Mouse (Mus musculus) liver, embryonic 14.5 days (tissue): ENCODE results near the gene Arrdc2. TPM values are rescaled to one million over a fixed set of nuclear protein-coding genes. Genes with fewer than 3 reads are reported as not detected.

ENCODE experiments used
- ATAC-seq: fragments of 200-750 bp; cut with Nextera tagmentation; 2 replicates; pipeline ENCODE4 v1.8.0; 2017; ENCODE audit warnings: moderate number of reproducible peaks, mild to moderate bottlenecking, moderate library complexity; ENCODE audit not compliant: insufficient read depth
- DNase-seq, 3 experiments: peaks; one replicate each; pipeline ENCODE4 v3.0.0-alpha.2; 2012 to 2013; ENCODE audit warnings: low read depth in 3 of 3, low spot score in 3 of 3
- H3K27ac ChIP-seq: fragments of 300-500 bp; sonication (generic); 2 replicates; pipeline ENCODE4 v1.5.1; 2014; ENCODE audit warnings: moderate library complexity, mild to moderate bottlenecking, control low read depth, inconsistent platforms
- H3K27me3 ChIP-seq: fragments of 300-500 bp; sonication (generic); 2 replicates; pipeline ENCODE4 v1.6.1; 2014; ENCODE audit warnings: mild to moderate bottlenecking, low read length, moderate library complexity; ENCODE audit not compliant: control insufficient read depth, insufficient read depth
- H3K36me3 ChIP-seq: fragments of 300-500 bp; sonication (generic); replicated peaks from 2 replicates; pipeline ENCODE4 v1.6.1; 2014; ENCODE audit warnings: low read depth; ENCODE audit not compliant: control insufficient read depth, insufficient read depth
- H3K4me1 ChIP-seq, 2 experiments: fragments of 200-500 bp in 1 of 2; fragments of 300-500 bp in 1 of 2; sonication (generic) in 1 of 2; replicated peaks; 2 replicates each; pipeline ENCODE4 v1.6.1; 2012 to 2014; ENCODE audit warnings: antibody characterized with exemption in 1 of 2, inconsistent platforms in 1 of 2, low read length in 1 of 2; ENCODE audit not compliant: control insufficient read depth in 2 of 2, insufficient read depth in 2 of 2
- H3K4me2 ChIP-seq: fragments of 300-500 bp; sonication (generic); 2 replicates; pipeline ENCODE4 v1.6.1; 2014; ENCODE audit warnings: low read depth, mild to moderate bottlenecking, control low read depth, moderate library complexity
- H3K4me3 ChIP-seq, 2 experiments: fragments of 200-500 bp in 1 of 2; fragments of 300-500 bp in 1 of 2; sonication (generic) in 1 of 2; 2 replicates each; pipeline ENCODE4 v1.5.1; 2012 to 2014; ENCODE audit warnings: low read depth in 2 of 2, low read length in 2 of 2, mild to moderate bottlenecking in 2 of 2, control low read depth in 1 of 2, inconsistent platforms in 1 of 2, moderate library complexity in 1 of 2; ENCODE audit not compliant: insufficient read depth in 1 of 2
- H3K9ac ChIP-seq: fragments of 300-500 bp; sonication (generic); replicated peaks from 2 replicates; pipeline ENCODE4 v1.6.1; 2014; ENCODE audit warnings: mild to moderate bottlenecking, control low read depth, moderate library complexity
- H3K9me3 ChIP-seq: fragments of 300-500 bp; sonication (generic); 2 replicates; pipeline ENCODE4 v1.6.1; 2016; ENCODE audit warnings: low read length, mixed read lengths; ENCODE audit not compliant: control insufficient read depth
- CTCF ChIP-seq: IDR thresholded peaks from 2 replicates; pipeline ENCODE4 v1.5.1; 2016; ENCODE audit warnings: antibody characterized with exemption, low read depth, control low read depth
- EP300 ChIP-seq: IDR thresholded peaks from 2 replicates; pipeline ENCODE4 v1.6.1; 2016; ENCODE audit warnings: antibody characterized with exemption, low read depth
- WGBS: fragments of 180-500 bp; shearing (Covaris S2); extraction: QIAGEN DNeasy Blood & Tissue Kit; methylation state at CpG from one replicate; pipeline ENCODE4 v1.1.7; 2014; ENCODE audit not compliant: insufficient replicate concordance; 5-methylcytosine and 5-hydroxymethylcytosine counted together
- microRNA-seq: library from miRNA; unstranded; fragments of <30 nt; microRNA quantifications from one replicate; pipeline ENCODE4, GENCODE M21; 2016
- polyA plus RNA-seq, 2 experiments: library from polyadenylated mRNA; depleted of rRNA in 1 of 2; stranded (reverse) in 1 of 2; unstranded in 1 of 2; fragments of >200 nt; fragmentation: Nextera tagmentation in 1 of 2; extraction: Ambion mirVana in 1 of 2; gene quantifications; 2 replicates each; pipeline versions ENCODE4 v1.2.1 to v1.2.3; 2012 to 2014

The Arrdc2 gene
- polyA plus RNA-seq, 2 experiments, result 9.5 to 33.9 TPM

DNA sequence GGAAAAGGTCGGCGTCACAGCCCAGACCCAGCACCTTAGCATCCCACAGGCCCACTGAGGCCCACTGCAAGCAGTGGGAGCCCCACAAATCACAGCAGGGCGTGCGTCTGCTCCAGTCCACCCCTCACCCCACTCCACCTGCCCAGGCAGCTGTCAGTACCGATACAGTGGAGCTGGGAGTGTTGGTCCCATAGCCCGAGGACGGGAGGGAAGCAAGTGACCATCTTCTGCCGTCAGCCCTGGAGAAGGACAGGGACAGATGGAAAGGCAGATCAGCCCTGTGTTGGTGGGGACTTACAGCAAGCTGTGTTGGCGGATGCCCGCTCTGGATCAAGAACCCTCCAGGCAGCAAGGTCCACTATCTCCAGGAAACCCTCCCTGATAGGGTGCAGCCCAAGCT is 50.5 kb downstream of the Arrdc2 start:
- Histone ChIP-seq H3K9me3 (no peaks in the 10 kb centered on the region), H3K27me3 (no peaks in the 10 kb centered on the region), H3K4me3 (no peak overlapping the region), H3K9ac (no peak overlapping the region), H3K4me1 (peaks cover 17 to 33% of the 10 kb centered on the region in 2 experiments), H3K36me3 (peaks cover 8% of the 10 kb centered on the region), H3K4me2 (no peak overlapping the region), H3K27ac (no peak overlapping the region)
- WGBS, result 80% methylated on average over 10 of the region's 10 CpGs
- ATAC-seq (no peak), DNase-seq (no peak)
- TF ChIP-seq CTCF (no peak), EP300 (no peak)

DNA sequence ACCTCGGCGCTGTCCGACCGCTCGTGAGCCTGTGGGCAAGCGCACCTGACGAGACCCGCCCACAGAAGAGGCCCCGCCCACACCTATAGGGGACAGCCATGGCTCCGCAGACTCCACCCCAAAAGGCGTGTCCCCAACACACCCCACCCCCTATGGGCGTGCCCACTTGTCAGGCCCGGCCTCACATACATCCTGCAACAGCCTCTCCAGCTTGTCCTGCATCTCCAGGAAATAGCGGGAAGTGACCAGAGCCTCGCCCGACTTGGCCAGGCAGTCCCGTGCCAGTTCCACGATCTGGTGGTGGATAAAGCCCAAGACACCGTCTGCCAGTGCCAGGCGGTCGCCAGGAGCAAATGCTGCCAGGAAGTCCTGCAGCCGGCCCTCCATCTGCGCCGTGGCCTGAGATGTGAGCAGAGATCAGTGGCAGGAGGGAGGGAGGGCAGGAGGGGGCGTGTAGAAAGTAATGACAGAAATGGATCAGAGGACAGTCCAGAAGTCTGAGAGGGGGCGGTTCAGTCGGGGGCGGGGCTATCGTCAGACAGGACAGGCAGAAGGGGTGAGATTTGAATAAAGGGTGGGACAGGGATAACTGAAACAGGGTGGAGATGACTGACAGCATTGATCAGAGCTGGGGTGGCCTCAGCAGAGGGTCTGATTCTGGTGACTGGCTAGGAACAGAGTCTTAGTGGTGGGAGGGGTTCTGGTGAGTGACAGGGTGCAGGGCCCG is 51.4 kb downstream of the Arrdc2 start:
- Histone ChIP-seq H3K36me3 (peaks cover 10% of the 10 kb centered on the region), H3K4me3 (no peak overlapping the region), H3K9me3 (no peaks in the 10 kb centered on the region), H3K27me3 (no peaks in the 10 kb centered on the region), H3K4me1 (peaks cover 17 to 30% of the 10 kb centered on the region in 2 experiments), H3K4me2 (no peak overlapping the region), H3K9ac (no peak overlapping the region), H3K27ac (no peak overlapping the region)
- WGBS, result 69% methylated on average over 30 of the region's 30 CpGs
- no peak for ATAC-seq
- no peak for TF ChIP-seq CTCF
- no peak for TF ChIP-seq EP300
- DNase-seq, result no peak

- 73% methylated on average over 3 of the region's 3 CpGs for WGBS
- ATAC-seq (no peak), DNase-seq (no peak)
- no peak overlapping the region for H3K4me3 ChIP-seq
- H3K9ac ChIP-seq, result no peak overlapping the region
- peaks cover 15 to 23% of the 10 kb centered on the region in 2 experiments for H3K4me1 ChIP-seq
- no peaks in the 10 kb centered on the region for H3K9me3 ChIP-seq
- no peaks in the 10 kb centered on the region for H3K27me3 ChIP-seq
- TF ChIP-seq CTCF (no peak), EP300 (no peak)
- H3K4me2 ChIP-seq, result no peak overlapping the region
- peaks cover 11% of the 10 kb centered on the region for H3K36me3 ChIP-seq
- no peak overlapping the region for H3K27ac ChIP-seq
These were observed 52.5 kb downstream of the Arrdc2 start for GRCm38 (mm10) chr8:70787051-70787445.

DNA sequence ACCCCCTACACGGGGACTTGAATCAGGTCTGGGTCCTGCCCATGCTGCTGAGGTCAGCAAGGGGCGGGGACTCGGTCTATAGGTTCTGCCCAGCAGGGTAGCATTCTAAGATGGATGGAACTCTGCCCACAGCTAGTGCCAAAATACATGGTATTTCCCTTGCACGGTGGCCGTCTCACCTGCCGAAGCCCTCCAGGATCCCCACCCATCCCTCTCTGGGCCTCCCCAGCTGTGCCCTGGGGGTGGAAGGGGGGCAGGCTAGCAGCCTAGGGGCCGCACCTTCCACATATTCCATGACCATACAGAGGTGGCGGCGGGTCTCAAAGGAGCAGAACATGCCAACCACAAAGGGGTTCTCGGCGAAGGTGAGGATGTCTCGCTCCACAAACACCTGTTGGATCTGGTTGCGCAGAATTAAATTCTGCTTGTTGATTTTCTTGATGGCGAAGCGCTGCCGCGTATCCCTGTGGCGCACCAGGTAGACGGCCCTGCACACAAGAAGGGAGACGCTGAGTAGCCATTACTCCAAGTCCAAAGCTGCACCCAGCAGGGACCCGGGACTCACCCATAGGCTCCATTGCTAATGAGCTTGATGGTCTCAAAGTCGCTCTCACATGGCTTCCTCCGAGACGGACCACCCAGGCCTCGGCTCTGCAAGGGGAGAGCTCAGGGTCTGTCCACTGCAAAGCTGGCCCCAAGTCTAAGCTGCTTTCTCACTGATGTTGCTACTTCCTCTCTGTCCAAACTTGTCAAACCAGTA is 53.0 kb downstream of the Arrdc2 start:
- no peaks in the 10 kb centered on the region for H3K9me3 ChIP-seq
- no peak overlapping the region for H3K9ac ChIP-seq
- peaks cover 11% of the 10 kb centered on the region for H3K36me3 ChIP-seq
- H3K4me1 ChIP-seq, result peaks cover 10 to 18% of the 10 kb centered on the region in 2 experiments
- WGBS, result 86% methylated on average over 25 of the region's 25 CpGs
- no peaks in the 10 kb centered on the region for H3K27me3 ChIP-seq
- DNase-seq (no peak), ATAC-seq (no peak)
- H3K4me3 ChIP-seq, result no peak overlapping the region
- TF ChIP-seq EP300 (no peak), CTCF (no peak)
- no peak overlapping the region for H3K4me2 ChIP-seq
- no peak overlapping the region for H3K27ac ChIP-seq

Small RNAs within 50 kb of the gene (microRNA-seq; reads per million reads assigned to microRNA genes)
- gene Mir7240, result not detected

Other genes with a start within 250 kb of the Arrdc2 start
- 61.3 and 62.4 TPM in 2 replicates for gene Isyna1, start 245.3 kb downstream of the Arrdc2 start, polyA plus RNA-seq (2012; rRNA removed)
- gene Isyna1, start 245.3 kb downstream of the Arrdc2 start, polyA plus RNA-seq (2014; fragmentation: Nextera tagmentation; extraction: Ambion mirVana), result 30.2 and 34.2 TPM in 2 replicates
- gene Ssbp4, start 230.8 kb downstream of the Arrdc2 start, polyA plus RNA-seq (2012; rRNA removed), result 36.3 and 50.8 TPM in 2 replicates
- gene Ssbp4, start 230.8 kb downstream of the Arrdc2 start, polyA plus RNA-seq (2014; fragmentation: Nextera tagmentation; extraction: Ambion mirVana), result 49.5 and 61.7 TPM in 2 replicates
- gene Lrrc25, start 223.6 kb downstream of the Arrdc2 start, polyA plus RNA-seq (2012; rRNA removed), result 4.3 and 5.3 TPM in 2 replicates
- 4.7 TPM in 2 replicates for gene Lrrc25, start 223.6 kb downstream of the Arrdc2 start, polyA plus RNA-seq (2014; fragmentation: Nextera tagmentation; extraction: Ambion mirVana)
- gene Gdf15, start 207.3 kb downstream of the Arrdc2 start, polyA plus RNA-seq (2012; rRNA removed), result 6.3 and 9.0 TPM in 2 replicates
- gene Gdf15, start 207.3 kb downstream of the Arrdc2 start, polyA plus RNA-seq (2014; fragmentation: Nextera tagmentation; extraction: Ambion mirVana), result 1.2 and 2.8 TPM in 2 replicates
- 7.6 and 8.6 TPM in 2 replicates for gene Pgpep1, start 179.3 kb downstream of the Arrdc2 start, polyA plus RNA-seq (2012; rRNA removed)
- gene Pgpep1, start 179.3 kb downstream of the Arrdc2 start, polyA plus RNA-seq (2014; fragmentation: Nextera tagmentation; extraction: Ambion mirVana), result 19.8 and 23.5 TPM in 2 replicates
- 134 and 478 TPM in 2 replicates for gene Lsm4, start 166.5 kb downstream of the Arrdc2 start, polyA plus RNA-seq (2012; rRNA removed)
- gene Lsm4, start 166.5 kb downstream of the Arrdc2 start, polyA plus RNA-seq (2014; fragmentation: Nextera tagmentation; extraction: Ambion mirVana), result 160 and 176 TPM in 2 replicates
- gene Jund, start 140.8 kb downstream of the Arrdc2 start, polyA plus RNA-seq (2012; rRNA removed), result 28.4 and 29.4 TPM in 2 replicates
- 20.3 and 21.8 TPM in 2 replicates for gene Jund, start 140.8 kb downstream of the Arrdc2 start, polyA plus RNA-seq (2014; fragmentation: Nextera tagmentation; extraction: Ambion mirVana)
- gene Iqcn, start 136.3 kb downstream of the Arrdc2 start, polyA plus RNA-seq (2012; rRNA removed), result not detected in 2 replicates
- not detected in 2 replicates for gene Iqcn, start 136.3 kb downstream of the Arrdc2 start, polyA plus RNA-seq (2014; fragmentation: Nextera tagmentation; extraction: Ambion mirVana)
- 0.04 TPM in 1 of 2 replicates, not detected in the other for gene Gm3336, start 121.2 kb downstream of the Arrdc2 start, polyA plus RNA-seq (2012; rRNA removed)
- gene Gm3336, start 121.2 kb downstream of the Arrdc2 start, polyA plus RNA-seq (2014; fragmentation: Nextera tagmentation; extraction: Ambion mirVana), result 0.11 TPM in 2 replicates
- 1.6 TPM in 2 replicates for gene Pde4c, start 116.0 kb downstream of the Arrdc2 start, polyA plus RNA-seq (2012; rRNA removed)
- 0.34 and 0.74 TPM in 2 replicates for gene Pde4c, start 116.0 kb downstream of the Arrdc2 start, polyA plus RNA-seq (2014; fragmentation: Nextera tagmentation; extraction: Ambion mirVana)
- gene Rab3a, start 85.0 kb downstream of the Arrdc2 start, polyA plus RNA-seq (2012; rRNA removed), result 2.7 and 3.2 TPM in 2 replicates
- 1.6 and 2.4 TPM in 2 replicates for gene Rab3a, start 85.0 kb downstream of the Arrdc2 start, polyA plus RNA-seq (2014; fragmentation: Nextera tagmentation; extraction: Ambion mirVana)
- gene Mpv17l2, start 78.8 kb downstream of the Arrdc2 start, polyA plus RNA-seq (2012; rRNA removed), result 25.3 and 28.5 TPM in 2 replicates
- gene Mpv17l2, start 78.8 kb downstream of the Arrdc2 start, polyA plus RNA-seq (2014; fragmentation: Nextera tagmentation; extraction: Ambion mirVana), result 39.8 and 41.5 TPM in 2 replicates
- gene Pik3r2, start 63.0 kb downstream of the Arrdc2 start, polyA plus RNA-seq (2012; rRNA removed), result 13.2 and 17.5 TPM in 2 replicates
- 8.2 and 12.0 TPM in 2 replicates for gene Pik3r2, start 63.0 kb downstream of the Arrdc2 start, polyA plus RNA-seq (2014; fragmentation: Nextera tagmentation; extraction: Ambion mirVana)
- 11.1 and 13.0 TPM in 2 replicates for gene Mast3, start 34.7 kb downstream of the Arrdc2 start, polyA plus RNA-seq (2012; rRNA removed)
- 5.4 and 6.3 TPM in 2 replicates for gene Mast3, start 34.7 kb downstream of the Arrdc2 start, polyA plus RNA-seq (2014; fragmentation: Nextera tagmentation; extraction: Ambion mirVana)
- gene Il12rb1, start 31.3 kb downstream of the Arrdc2 start, polyA plus RNA-seq (2012; rRNA removed), result 0.11 and 0.13 TPM in 2 replicates
- 0.18 and 0.39 TPM in 2 replicates for gene Il12rb1, start 31.3 kb downstream of the Arrdc2 start, polyA plus RNA-seq (2014; fragmentation: Nextera tagmentation; extraction: Ambion mirVana)
- 0.27 and 0.34 TPM in 2 replicates for gene Kcnn1, start 23.5 kb upstream of the Arrdc2 start, polyA plus RNA-seq (2012; rRNA removed)
- gene Kcnn1, start 23.5 kb upstream of the Arrdc2 start, polyA plus RNA-seq (2014; fragmentation: Nextera tagmentation; extraction: Ambion mirVana), result 0.08 and 0.17 TPM in 2 replicates
- gene Ccdc124, start 34.2 kb upstream of the Arrdc2 start, polyA plus RNA-seq (2012; rRNA removed), result 20.4 and 34.3 TPM in 2 replicates
- 54.1 and 56.3 TPM in 2 replicates for gene Ccdc124, start 34.2 kb upstream of the Arrdc2 start, polyA plus RNA-seq (2014; fragmentation: Nextera tagmentation; extraction: Ambion mirVana)
- gene Slc5a5, start 53.0 kb upstream of the Arrdc2 start, polyA plus RNA-seq (2012; rRNA removed), result 0.06 and 0.10 TPM in 2 replicates
- 0.03 and 0.05 TPM in 2 replicates for gene Slc5a5, start 53.0 kb upstream of the Arrdc2 start, polyA plus RNA-seq (2014; fragmentation: Nextera tagmentation; extraction: Ambion mirVana)
- 2,449 and 2,899 TPM in 2 replicates for gene Rpl18a, start 57.7 kb upstream of the Arrdc2 start, polyA plus RNA-seq (2012; rRNA removed)
- 3,155 and 3,211 TPM in 2 replicates for gene Rpl18a, start 57.7 kb upstream of the Arrdc2 start, polyA plus RNA-seq (2014; fragmentation: Nextera tagmentation; extraction: Ambion mirVana)
- gene Map1s, start 66.2 kb upstream of the Arrdc2 start, polyA plus RNA-seq (2012; rRNA removed), result 11.5 and 15.4 TPM in 2 replicates
- gene Map1s, start 66.2 kb upstream of the Arrdc2 start, polyA plus RNA-seq (2014; fragmentation: Nextera tagmentation; extraction: Ambion mirVana), result 9.3 and 11.8 TPM in 2 replicates